Mouse (Mus musculus) urinary bladder, adult 18-20 months (tissue): ENCODE results near the gene Lgals9.

Source experiments
- DNase-seq, 2 experiments: peaks; one replicate each; pipeline ENCODE4 v3.0.0; 2022; ENCODE audit warnings: low spot score in 2 of 2, mixed read lengths in 2 of 2

The Lgals9 gene

DNA sequence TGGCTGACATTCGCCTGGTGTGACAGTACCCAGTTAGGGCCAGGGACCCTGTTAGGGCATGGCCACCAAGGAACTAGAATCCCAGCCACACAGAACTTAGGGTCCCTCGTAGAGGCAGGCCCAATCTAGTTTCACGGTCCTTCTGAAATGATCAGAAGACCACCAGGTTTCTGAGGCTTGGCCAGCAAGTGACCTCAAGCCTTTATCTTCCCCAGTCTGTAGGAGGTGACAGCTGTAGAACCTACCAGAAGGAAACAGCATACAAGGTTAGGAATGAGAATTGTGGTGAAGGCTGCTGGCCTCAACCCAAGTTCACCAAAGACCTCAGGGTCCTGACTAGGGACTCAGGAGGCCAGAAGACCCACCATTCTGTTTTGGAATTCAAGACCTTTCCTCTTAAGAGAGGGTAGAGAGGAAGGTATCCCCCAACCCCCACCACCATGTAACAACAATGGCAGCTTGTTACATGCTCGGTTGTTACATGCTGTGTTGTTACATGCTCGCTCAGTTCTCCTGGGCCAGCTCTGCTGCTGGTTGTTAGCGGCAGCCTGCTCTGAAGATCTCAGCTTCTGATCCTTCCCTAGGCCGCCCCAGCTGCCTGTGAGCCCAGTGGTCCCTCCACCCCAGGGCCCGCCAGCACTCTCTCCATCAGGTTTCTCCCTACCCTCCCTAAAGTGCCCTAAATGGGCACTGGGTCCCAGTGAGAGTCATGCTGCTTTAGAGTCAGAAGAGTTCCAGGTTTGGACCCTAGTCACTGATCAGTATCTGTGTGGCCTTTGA lies 7.8 kb downstream of the Lgals9 start:
- DNase-seq: no peak

DNA sequence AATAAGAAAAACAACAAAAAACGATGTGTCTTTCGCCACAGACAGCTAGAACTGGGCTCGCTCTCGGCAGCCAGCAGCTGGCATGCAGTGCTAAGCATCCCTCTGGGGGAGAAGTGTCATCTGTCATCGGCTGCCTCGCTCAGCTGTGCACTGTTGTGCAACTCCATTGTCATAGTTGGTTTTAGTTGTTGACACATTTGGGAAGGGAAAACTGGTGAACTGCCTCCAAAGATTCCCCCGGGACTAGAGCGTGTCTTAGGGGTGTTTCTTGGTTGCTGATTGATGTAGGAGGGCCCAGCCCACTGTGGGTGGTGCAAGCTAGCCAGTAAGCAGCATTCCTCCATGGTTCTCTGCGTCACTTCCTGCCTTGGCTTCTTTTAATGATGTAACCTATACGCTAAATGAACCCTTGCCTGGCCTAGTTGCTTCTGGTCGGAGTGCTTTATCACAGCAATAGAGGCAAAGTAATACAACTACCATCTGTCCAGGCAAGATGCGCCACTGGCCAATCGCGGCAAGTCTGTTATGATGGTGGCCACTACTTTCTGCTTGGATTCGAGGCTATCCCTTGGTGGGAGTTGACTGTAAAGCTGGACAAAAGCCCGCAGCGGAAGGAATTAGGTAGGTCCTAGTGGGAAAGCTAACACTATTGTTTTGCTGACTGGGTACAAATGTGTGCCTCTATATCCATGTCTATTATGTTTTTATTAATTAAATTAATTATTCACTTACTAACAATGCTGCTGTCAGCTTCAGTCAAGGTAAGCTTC lies 11.2 kb downstream of the Lgals9 start:
- DNase-seq: peak in 1 of 2 experiments; percentile 41

DNA sequence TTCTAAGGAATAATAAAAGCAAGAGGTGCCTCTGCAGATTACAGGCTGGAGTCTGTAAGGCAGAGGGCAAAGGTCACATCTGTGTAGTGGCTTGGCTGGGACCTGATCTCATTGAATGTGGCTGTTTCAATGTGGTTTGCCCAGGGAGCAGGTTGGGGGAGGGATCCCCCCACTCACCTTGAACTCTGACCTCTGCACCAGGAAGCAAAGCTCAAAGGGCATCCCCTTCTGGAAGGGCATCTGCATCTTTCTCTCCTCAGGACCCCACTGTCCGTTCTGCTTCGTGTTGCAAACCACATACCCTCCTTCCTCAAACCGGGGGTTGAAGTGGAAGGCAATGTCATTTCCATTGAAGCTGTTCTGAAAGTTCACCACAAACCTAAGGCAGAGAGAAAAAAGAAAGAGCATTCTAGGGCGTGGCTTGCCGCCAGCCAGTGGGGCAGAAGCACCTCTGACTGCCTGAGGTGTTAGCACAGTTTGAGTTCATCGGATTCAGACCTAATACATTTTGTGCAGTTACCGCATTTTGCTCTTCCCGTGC lies 11.9 kb downstream of the Lgals9 start:
- no peak for DNase-seq

DNA sequence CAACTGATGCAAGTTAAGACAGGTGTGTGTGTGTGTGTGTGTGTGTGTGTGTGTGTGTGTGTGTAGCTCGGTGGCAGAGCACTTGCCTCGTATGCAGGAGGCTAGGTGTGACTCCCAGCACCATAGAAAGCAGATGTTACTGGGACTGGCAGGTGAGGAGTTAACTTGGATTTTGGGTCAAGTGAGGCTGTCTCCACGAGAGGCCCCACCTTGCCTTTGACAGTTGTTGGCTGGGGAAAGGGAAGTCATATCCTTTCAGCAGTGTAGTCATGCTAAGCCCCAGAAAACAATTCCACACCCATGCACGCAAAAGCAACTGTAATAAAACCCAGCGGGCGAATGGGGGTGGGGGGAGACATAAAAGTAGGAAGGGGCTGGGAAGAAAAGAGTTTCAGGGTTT lies 12.4 kb downstream of the Lgals9 start:
- DNase-seq: no peak

DNA sequence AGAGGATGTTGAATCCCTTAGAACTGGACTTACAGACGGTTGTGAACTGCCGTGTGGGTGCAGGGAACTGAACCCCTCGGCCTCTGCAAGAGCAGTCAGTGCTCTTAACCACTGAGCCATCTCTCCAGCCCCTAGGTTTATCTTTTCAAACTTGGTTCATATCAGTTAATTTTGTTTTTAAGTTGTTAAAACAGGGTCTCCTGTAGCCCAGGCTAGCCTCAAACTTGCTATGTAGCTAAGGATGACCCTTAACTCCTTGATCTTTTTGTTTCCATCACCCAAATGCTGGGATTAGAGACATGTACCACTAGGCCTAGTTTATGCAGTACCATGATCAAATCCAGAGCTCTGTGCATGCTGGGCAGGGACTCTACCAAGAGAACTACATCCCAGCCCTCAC lies 13.0 kb downstream of the Lgals9 start:
- DNase-seq: no peak

DNA sequence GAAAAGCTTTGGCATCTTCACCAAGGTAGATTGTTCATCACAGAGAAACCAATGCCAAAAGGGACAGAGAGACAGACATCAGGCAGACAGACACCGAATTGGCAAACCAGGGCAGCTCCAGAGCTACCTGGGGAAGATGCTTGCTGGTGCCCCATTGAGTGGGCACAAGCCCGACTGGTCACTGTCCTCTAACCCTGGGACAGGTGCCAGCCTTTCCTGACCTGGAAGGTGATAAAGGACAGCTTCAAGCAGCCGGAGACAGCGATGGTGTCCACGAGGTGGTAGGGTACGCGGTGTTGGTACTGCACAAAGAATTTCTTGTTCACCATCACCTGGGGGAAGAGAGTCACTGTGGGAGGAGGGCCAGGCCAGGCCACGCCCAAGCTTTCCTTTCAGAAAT lies 13.7 kb downstream of the Lgals9 start:
- no peak for DNase-seq

DNA sequence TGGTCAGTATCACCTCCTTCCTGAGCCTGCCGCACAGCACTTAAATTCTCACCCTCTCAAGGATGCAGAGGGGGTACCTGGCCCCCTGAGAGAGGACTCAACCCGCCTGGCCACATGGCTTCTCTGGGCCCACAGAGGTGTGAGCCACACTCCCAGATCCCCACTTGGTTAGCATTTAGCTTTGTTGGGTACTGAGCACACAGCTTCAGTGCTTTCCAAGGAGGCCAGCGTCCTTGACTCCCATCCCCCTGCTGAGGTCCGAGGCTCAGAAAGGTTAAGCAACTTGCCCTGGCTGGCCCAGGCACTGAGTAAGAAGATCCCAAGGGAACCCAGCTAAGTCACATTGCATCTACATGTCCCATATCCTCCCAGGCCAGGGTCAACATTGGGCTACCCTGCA lies 16.6 kb downstream of the Lgals9 start:
- no peak for DNase-seq

DNA sequence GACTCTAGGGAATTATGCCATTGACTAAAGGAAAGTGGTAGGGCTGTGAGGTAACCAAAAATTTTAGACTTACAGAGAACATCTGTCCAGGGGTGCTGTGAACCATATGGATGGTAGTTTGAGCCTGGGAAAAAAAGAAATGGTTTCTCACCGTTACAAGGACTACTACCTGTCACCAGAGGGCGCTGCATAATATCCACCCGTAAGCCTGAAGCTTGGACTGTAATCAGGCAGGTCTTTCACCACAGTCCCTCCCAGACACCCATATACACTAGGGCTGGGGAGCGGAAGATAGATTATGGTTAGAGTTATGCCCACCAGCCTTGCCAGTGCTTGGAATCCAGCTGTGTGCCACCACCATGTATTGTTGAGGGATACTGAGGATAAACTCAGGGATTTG lies 17.4 kb downstream of the Lgals9 start:
- no peak for DNase-seq

DNA sequence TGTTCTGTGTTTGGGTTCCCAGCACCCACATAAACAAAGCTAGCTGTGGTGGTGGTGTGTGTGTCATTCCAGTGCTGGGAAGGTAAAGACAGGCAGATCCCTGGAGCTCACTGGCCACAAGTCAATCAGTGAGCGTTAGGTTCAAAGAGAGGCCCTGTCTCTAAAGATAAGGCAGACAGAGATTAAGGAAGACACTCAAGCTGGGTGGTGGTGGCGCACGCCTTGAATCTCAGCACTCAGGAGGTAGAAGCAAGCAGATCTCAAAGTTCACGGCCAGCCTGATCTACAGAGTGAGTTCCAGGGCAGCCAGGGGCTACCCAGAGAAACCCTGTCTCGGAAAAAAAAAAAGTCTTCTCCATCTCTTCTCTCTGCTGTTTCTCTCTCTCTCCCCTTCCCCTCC lies 23.5 kb downstream of the Lgals9 start:
- DNase-seq: no peak

DNA sequence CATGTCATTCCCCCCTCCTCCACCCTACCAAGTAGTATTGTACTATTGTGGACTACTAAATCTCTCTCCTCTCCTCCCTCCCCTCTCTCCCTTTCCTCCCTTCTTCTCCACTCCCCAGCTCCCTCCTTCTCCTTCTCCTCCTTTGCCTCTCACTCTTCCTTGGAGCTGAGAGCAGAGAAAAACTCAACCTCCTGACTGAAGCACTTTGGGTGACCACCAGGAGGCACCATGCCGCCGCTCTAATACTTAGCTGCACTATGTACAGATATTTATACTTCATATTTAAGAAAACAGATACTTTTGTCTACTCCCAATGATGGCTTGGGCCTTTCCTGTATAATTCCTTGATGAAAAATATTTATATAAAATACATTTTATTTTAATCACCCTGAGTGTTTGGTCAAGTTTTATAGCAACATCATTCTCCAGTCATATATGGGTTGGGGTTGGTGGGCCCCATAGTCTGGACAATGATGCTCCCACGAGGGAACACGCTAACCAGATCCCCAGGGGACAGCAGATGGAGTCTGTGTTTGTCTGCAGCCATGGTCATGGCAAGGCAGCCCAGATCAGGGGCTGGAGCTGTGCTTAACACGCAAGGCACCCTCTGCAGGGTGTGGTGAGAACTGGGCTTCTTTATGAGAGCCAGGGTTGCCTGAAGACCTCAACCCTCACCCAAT lies 24.8 kb downstream of the Lgals9 start:
- no peak for DNase-seq

DNA sequence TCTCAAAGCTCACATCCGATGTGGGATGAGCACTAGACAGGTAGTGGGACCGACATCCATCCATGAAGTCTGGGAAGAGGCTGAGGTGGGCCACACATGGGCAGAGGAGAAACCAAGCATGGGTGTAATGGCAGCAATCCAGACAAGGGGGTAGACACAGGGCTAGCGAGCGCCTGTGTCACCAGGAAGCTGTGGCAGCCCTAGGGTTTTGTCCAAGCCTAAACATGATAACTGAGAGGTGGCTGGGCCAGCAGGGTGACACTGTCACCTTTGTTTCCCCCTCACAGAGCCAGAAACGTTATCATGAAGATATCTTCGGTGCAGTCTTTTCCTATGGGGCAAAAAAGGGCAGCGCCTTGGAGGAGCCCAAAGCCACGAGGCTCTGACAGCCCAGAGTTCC lies 25.4 kb downstream of the Lgals9 start:
- DNase-seq: no peak

DNA sequence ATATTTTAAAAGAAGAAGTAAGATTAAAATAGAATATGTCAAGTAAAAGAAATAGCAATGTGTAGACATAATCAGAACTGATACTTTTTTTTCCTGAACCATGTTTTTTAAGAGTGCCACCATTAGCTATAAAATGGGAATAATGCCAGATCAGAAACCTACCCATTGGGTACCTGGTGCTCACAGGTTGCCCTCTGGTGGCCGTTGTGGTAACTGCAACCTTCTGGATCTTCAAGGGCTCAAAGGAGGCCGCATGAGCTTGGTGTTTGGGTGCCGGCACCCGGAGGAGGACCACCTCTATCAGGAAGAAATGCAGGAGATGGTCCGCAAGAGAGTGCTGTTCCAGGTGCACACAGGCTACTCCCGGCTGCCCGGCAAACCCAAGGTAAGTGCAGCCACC lies 28.5 kb downstream of the Lgals9 start:
- peak; percentile 40 to 69 for DNase-seq

DNA sequence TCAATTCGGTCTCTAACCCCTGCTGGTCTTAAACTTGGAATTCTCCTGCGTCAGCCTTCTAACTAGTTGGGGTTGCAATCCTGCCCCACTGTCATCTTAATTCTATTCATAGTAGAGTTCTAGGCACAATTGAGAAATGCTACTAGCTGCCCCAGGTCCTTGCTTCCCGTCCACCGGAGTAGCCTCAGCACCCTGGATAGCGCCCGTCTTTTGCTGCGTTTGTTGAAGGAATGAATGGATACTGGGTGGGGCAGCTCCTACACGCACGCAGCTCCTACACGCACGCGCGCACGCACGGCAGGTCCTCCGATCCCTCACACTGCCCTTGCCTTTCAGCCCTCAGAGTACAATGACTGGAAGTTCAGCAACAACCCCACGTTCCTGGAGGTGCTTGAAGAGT lies 32.3 kb downstream of the Lgals9 start:
- DNase-seq: peak in 1 of 2 experiments; percentile 17

DNA sequence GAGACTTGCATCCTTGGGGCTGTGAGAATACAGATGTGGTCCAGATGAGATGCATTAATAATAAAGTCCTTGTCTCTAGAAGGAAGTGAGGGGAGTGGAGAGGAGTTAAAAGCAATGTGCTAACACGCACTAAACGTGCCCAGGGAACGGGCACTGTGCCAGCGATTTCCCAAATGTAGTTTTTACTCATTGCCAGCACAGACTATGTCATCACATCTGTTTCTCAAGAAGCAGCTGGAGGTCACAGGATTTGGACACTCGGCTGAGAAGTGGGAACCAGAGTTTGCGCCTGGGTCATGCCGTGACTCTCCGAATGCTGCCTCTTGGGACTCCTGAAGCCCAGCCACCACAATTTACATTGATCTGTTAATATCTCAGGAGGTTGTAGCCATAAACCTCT lies 34.4 kb downstream of the Lgals9 start:
- no peak for DNase-seq

DNA sequence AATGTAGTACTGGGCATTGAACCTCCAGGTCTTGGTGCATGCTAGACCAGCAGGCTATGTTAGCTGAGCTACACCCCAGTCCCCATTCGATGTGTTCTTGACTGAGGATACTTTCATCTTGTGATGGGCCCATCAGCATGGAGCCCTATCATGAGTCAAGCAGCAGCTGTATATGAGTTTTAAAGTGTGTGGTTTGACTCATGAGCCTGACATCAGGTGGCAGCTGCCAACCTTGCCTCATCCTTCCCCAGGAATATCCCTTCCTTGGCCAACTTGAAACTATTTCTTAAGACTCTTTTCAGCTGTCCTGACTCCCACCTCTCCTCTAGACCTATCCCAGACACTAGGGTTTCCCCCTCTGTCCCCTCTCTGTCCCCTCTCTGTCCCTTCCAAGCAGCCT lies 41.7 kb downstream of the Lgals9 start:
- DNase-seq: no peak

DNA sequence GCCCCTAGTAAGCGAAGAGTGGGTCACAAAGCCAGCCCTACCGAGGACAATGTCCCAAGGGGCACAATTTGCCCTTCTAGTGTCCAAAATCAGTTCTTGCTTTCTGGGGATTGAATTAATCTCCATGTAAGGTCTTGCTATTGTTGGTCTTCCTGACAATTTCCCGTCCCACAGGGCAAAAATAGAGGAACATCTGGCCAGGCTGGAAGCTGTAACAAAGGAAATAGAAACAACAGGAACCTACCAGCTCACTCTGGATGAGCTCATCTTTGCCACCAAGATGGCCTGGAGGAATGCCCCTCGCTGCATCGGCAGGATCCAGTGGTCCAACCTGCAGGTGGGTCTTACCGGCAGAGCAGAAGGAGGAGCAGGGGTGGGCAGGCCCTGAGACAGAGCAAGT lies 49.6 kb downstream of the Lgals9 start:
- DNase-seq: no peak

DNA sequence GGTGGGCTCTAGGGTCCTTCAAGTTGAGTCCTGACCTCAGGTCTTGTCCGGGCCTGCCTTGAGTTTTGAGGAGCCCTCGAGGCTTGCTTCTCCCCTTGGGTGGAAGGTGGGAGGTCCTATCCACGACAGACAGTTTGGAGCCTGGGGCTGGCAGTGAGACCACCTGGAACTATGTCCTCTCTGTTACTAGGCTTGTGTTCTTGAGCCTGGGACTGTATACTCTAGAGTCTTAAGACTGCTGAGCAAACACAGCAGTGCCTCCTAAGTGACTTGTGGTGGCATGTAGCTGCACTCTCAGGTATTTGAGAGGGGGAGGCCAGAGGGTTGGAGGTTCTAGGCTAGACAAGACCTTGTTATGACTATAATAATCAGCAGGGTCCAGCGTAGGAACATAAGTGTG lies 50.0 kb downstream of the Lgals9 start:
- no peak for DNase-seq

DNA sequence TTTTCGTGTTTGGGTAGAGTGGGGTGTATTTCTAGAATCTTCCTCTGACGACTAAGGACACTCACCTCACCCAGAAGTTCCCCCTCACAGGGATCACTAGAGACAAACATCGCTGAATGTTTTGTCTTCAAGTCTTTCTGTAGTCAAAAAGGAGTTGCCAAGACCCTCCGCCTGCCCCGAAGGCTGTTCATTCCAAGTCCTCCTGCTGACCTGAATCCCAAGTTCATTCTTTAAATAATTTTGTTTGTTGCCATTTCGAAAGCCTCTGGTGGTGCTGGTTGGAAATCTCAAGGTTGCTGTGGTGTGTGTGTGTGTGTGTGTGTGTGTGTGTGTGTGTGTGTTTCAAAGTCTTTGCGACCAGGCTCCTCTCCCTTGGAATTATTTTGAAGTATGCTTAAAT lies 50.4 kb downstream of the Lgals9 start:
- no peak for DNase-seq

DNA sequence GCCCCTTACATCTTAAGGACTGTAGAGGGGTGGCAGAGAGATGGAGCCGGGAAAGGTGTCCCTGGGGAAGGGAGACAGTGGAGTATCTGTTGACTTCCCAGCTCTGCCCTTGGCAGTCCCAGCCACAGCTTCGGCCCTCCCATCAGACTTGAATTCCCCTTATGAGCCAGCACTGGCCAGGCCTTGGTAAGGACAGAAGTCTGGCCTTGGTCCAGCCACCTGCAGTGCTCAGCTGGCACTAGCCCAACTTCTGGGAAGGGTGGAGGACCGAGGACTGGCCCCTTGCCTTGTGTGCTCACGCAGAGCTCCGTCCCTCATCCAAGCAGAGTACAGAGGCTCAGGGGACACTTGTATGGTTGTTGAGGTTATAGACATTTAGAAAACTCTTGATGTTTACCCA lies 55.4 kb downstream of the Lgals9 start:
- DNase-seq: no peak

DNA sequence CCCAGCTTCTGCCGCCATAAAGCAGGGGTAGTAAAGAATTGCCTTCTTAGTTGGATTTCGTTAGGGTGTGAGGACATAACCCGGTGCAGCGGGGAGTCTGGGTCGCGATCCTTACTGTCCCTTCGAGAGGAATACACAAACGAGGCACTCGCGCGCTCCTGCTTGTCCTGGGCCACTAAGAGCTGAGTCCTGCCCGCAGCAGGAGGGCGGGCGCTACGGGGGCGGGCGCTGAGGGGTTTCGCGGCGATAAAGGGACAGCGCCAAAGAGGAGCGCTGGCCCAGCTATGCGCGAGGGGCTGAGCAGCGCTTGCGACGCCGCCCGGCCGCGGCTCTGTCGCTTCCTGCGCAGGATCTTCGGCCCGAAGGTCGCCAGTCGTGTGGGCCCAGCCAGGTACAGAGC lies 59.8 kb downstream of the Lgals9 start:
- peak in 1 of 2 experiments; percentile 13 for DNase-seq

DNA sequence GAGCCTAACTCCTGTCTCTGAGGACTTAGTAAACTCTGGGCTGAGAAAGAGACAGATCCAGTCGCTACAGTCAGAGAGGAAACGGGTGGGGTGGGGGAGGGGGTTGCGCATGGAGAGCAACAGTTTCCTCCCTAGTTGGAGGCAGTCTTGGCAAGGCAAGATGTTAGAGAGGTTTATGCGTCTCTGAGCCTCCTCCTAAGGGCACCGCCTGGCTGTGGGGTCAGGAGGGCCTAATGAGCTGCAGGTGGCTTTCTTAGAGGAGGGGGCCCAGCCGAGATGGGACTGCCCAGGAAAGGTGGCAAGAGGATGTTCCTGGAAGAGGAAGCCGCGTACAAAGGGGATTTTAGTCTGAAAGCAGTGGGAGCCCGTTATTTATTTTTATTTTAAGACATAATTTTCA lies 60.6 kb downstream of the Lgals9 start:
- DNase-seq: no peak

DNA sequence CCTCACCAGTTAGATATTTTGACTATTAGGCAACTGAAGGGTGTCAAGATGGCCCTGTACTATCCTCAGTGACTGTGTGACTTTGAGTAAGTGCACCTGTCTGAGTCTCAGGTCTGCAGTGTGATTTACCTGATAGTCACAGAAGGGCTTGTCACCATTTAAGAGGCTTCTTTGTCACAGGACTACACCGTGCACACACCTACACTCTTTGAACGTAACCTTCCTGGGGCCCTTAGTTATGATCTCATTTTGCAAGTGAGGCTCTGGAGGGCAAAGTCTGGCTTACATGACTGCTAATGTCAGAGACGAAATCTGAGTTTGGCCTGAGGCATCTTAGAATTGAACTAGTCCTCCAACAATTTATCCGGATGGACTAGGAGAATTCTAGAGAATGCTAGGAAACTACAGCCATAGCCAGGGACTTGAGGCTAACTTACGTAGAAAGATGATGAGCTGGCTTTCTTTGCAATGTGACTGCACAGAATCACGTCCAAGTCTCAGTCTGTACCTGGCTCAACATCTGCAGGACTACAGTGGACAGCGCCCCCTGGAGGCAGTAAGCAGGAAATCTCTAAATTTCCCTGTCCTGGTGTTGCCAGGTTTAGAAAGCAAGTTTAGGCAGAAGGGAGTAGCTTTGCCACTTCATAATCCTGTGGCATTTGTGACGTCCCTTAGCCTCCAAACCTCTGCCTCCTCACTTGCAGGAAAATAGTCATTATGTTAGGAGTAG lies 61.9 kb downstream of the Lgals9 start:
- peak; percentile 37 for DNase-seq
